Mouse (Mus musculus): ENCODE results near the gene Osbpl3. TPM values are rescaled to one million over a fixed set of nuclear protein-coding genes. Genes with fewer than 3 reads are reported as not detected.
A peak's percentile ranks its signal among the peaks of the same experiment; 100 is the strongest.

Gene Osbpl3
- polyA plus RNA-seq, 1 experiment from 2014 or later, result 9.7 TPM

- H3K4me1 ChIP-seq (ENCODE audit: control insufficient read depth, insufficient read depth, low read length), result no peaks in the 10 kb centered on the region
- H3K36me3 ChIP-seq (ENCODE audit: control insufficient read depth, insufficient read depth, low read length), result no peaks in the 10 kb centered on the region
- DNase-seq (ENCODE audit: low spot score) (no peak), ATAC-seq (ENCODE audit: low read depth) (no peak)
- H3K9me3 ChIP-seq (ENCODE audit: control insufficient read depth, low read length), result no peaks in the 10 kb centered on the region
- H3K27ac ChIP-seq (replicated peaks; ENCODE audit: low read depth, low read length), result no peak overlapping the region
- no peak overlapping the region for H3K4me2 ChIP-seq (ENCODE audit: low read depth, low read length)
- WGBS, result 93% methylated on average over 2 of the region's 2 CpGs
- H3K9ac ChIP-seq (ENCODE audit: low read depth, low read length), result no peak overlapping the region
- H3K27me3 ChIP-seq (replicated peaks; ENCODE audit: control insufficient read depth, insufficient read depth, low read length), result no peaks in the 10 kb centered on the region
- no peak overlapping the region for H3K4me3 ChIP-seq (ENCODE audit: low read depth, low read length)
Measured at GRCm38 (mm10) chr6:50336376-50336775, 119.6 kb downstream of the Osbpl3 start.

- no peak overlapping the region for H3K4me3 ChIP-seq (ENCODE audit: low read depth, low read length)
- 89% methylated on average over 15 of the region's 15 CpGs for WGBS
- no peaks in the 10 kb centered on the region for H3K9me3 ChIP-seq (ENCODE audit: control insufficient read depth, low read length)
- H3K36me3 ChIP-seq (ENCODE audit: control insufficient read depth, insufficient read depth, low read length), result no peaks in the 10 kb centered on the region
- H3K9ac ChIP-seq (ENCODE audit: low read depth, low read length), result no peak overlapping the region
- H3K27me3 ChIP-seq (replicated peaks; ENCODE audit: control insufficient read depth, insufficient read depth, low read length), result no peaks in the 10 kb centered on the region
- ATAC-seq (ENCODE audit: low read depth) (no peak), DNase-seq (ENCODE audit: low spot score) (no peak)
- no peak overlapping the region for H3K4me2 ChIP-seq (ENCODE audit: low read depth, low read length)
- no peaks in the 10 kb centered on the region for H3K4me1 ChIP-seq (ENCODE audit: control insufficient read depth, insufficient read depth, low read length)
- no peak overlapping the region for H3K27ac ChIP-seq (replicated peaks; ENCODE audit: low read depth, low read length)
Measured at GRCm38 (mm10) chr6:50334846-50335821, 120.9 kb downstream of the Osbpl3 start.

GRCm38 (mm10) chr6:50333346-50333745 is 122.7 kb downstream of the Osbpl3 start:
- peaks cover 7% of the 10 kb centered on the region; the same call in 1 of the 2 replicates for H3K4me1 ChIP-seq (ENCODE audit: control insufficient read depth, insufficient read depth, low read length)
- no peaks in the 10 kb centered on the region for H3K9me3 ChIP-seq (ENCODE audit: control insufficient read depth, low read length)
- no peak for ATAC-seq (ENCODE audit: low read depth)
- no peak overlapping the region for H3K27ac ChIP-seq (replicated peaks; ENCODE audit: low read depth, low read length)
- H3K36me3 ChIP-seq (ENCODE audit: control insufficient read depth, insufficient read depth, low read length), result no peaks in the 10 kb centered on the region
- H3K9ac ChIP-seq (ENCODE audit: low read depth, low read length), result no peak overlapping the region
- no peak for DNase-seq (ENCODE audit: low spot score)
- H3K27me3 ChIP-seq (replicated peaks; ENCODE audit: control insufficient read depth, insufficient read depth, low read length), result no peaks in the 10 kb centered on the region
- 90% methylated on average over 6 of the region's 6 CpGs for WGBS
- H3K4me2 ChIP-seq (ENCODE audit: low read depth, low read length), result no peak overlapping the region
- no peak overlapping the region for H3K4me3 ChIP-seq (ENCODE audit: low read depth, low read length)

- no peak for DNase-seq (ENCODE audit: low spot score)
- H3K4me2 ChIP-seq (ENCODE audit: low read depth, low read length), result no peak overlapping the region
- H3K9ac ChIP-seq (ENCODE audit: low read depth, low read length), result no peak overlapping the region
- 89% methylated on average over 2 of the region's 2 CpGs for WGBS
- no peak for ATAC-seq (ENCODE audit: low read depth)
- no peaks in the 10 kb centered on the region for H3K27me3 ChIP-seq (replicated peaks; ENCODE audit: control insufficient read depth, insufficient read depth, low read length)
- no peaks in the 10 kb centered on the region for H3K9me3 ChIP-seq (ENCODE audit: control insufficient read depth, low read length)
- H3K4me3 ChIP-seq (ENCODE audit: low read depth, low read length), result no peak overlapping the region
- H3K36me3 ChIP-seq (ENCODE audit: control insufficient read depth, insufficient read depth, low read length), result 0 out of 2 replicates have a peak, but pooled peaks cover 6% of the 10 kb centered on the region
- H3K27ac ChIP-seq (replicated peaks; ENCODE audit: low read depth, low read length), result no peak overlapping the region
- H3K4me1 ChIP-seq (ENCODE audit: control insufficient read depth, insufficient read depth, low read length), result peaks cover 8% of the 10 kb centered on the region; the same call in 1 of the 2 replicates
Measured at GRCm38 (mm10) chr6:50331477-50331876, 124.5 kb downstream of the Osbpl3 start.

- Histone ChIP-seq H3K4me1 (ENCODE audit: control insufficient read depth, insufficient read depth, low read length) (peaks cover 8% of the 10 kb centered on the region; the same call in 1 of the 2 replicates), H3K4me2 (ENCODE audit: low read depth, low read length) (no peak overlapping the region), H3K27me3 (replicated peaks; ENCODE audit: control insufficient read depth, insufficient read depth, low read length) (no peaks in the 10 kb centered on the region), H3K36me3 (ENCODE audit: control insufficient read depth, insufficient read depth, low read length) (0 out of 2 replicates have a peak, but pooled peaks cover 6% of the 10 kb centered on the region), H3K9ac (ENCODE audit: low read depth, low read length) (no peak overlapping the region), H3K27ac (replicated peaks; ENCODE audit: low read depth, low read length) (no peak overlapping the region), H3K9me3 (ENCODE audit: control insufficient read depth, low read length) (no peaks in the 10 kb centered on the region), H3K4me3 (ENCODE audit: low read depth, low read length) (no peak overlapping the region)
- 81% methylated on average over 8 of the region's 8 CpGs for WGBS
- DNase-seq (ENCODE audit: low spot score) (no peak), ATAC-seq (ENCODE audit: low read depth) (no peak)
Measured at GRCm38 (mm10) chr6:50329380-50329779, 126.6 kb downstream of the Osbpl3 start.

DNA sequence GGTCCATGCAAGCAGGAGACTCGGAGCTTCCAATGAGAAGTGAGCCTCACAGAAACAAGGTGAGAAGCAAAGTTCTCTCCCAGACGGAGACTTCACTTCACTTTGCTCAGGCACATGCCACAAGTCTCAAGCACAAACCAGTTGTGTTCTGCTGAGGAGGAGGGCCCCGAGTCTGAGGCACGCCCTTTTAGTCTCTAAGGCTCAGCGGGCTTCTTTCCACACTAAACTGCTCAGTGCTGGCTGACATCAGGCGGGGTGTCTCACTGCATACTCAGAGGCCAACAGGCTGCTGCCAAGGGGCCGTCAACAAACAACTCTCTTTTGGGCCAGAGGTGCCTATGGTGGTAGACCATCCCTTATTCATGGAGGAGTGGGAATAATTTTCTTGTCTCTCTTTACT is 127.1 kb downstream of the Osbpl3 start:
- H3K4me2 ChIP-seq (ENCODE audit: low read depth, low read length), result no peak overlapping the region
- no peaks in the 10 kb centered on the region for H3K9me3 ChIP-seq (ENCODE audit: control insufficient read depth, low read length)
- peak; percentile 57; the same call in 1 of the 2 replicates for ATAC-seq (ENCODE audit: low read depth)
- 38% methylated on average over 7 of the region's 7 CpGs for WGBS
- H3K9ac ChIP-seq (ENCODE audit: low read depth, low read length), result no peak overlapping the region
- DNase-seq (ENCODE audit: low spot score), result peak; percentile 61
- H3K36me3 ChIP-seq (ENCODE audit: control insufficient read depth, insufficient read depth, low read length), result 0 out of 2 replicates have a peak, but pooled peaks cover 6% of the 10 kb centered on the region
- no peaks in the 10 kb centered on the region for H3K27me3 ChIP-seq (replicated peaks; ENCODE audit: control insufficient read depth, insufficient read depth, low read length)
- H3K4me3 ChIP-seq (ENCODE audit: low read depth, low read length), result no peak overlapping the region
- 0 out of 2 replicates have a peak overlapping the region, but pooled peaks have one; percentile 10 for H3K27ac ChIP-seq (replicated peaks; ENCODE audit: low read depth, low read length)
- peaks cover 8% of the 10 kb centered on the region; the same call in 1 of the 2 replicates for H3K4me1 ChIP-seq (ENCODE audit: control insufficient read depth, insufficient read depth, low read length)

- no peak overlapping the region for H3K4me3 ChIP-seq (ENCODE audit: low read depth, low read length)
- H3K9ac ChIP-seq (ENCODE audit: low read depth, low read length), result no peak overlapping the region
- DNase-seq (ENCODE audit: low spot score) (no peak), ATAC-seq (ENCODE audit: low read depth) (no peak)
- H3K4me2 ChIP-seq (ENCODE audit: low read depth, low read length), result no peak overlapping the region
- no peaks in the 10 kb centered on the region for H3K27me3 ChIP-seq (replicated peaks; ENCODE audit: control insufficient read depth, insufficient read depth, low read length)
- WGBS, result 82% methylated on average over 4 of the region's 4 CpGs
- peaks cover 12% of the 10 kb centered on the region; the same call in 1 of the 2 replicates for H3K4me1 ChIP-seq (ENCODE audit: control insufficient read depth, insufficient read depth, low read length)
- H3K27ac ChIP-seq (replicated peaks; ENCODE audit: low read depth, low read length), result no peak overlapping the region
- H3K9me3 ChIP-seq (ENCODE audit: control insufficient read depth, low read length), result no peaks in the 10 kb centered on the region
- H3K36me3 ChIP-seq (ENCODE audit: control insufficient read depth, insufficient read depth, low read length), result 0 out of 2 replicates have a peak, but pooled peaks cover 6% of the 10 kb centered on the region
Measured at GRCm38 (mm10) chr6:50326192-50326591, 129.8 kb downstream of the Osbpl3 start.

- no peak for ATAC-seq (ENCODE audit: low read depth)
- no peak overlapping the region for H3K9ac ChIP-seq (ENCODE audit: low read depth, low read length)
- H3K9me3 ChIP-seq (ENCODE audit: control insufficient read depth, low read length), result no peaks in the 10 kb centered on the region
- H3K4me3 ChIP-seq (ENCODE audit: low read depth, low read length), result no peak overlapping the region
- peaks cover 12% of the 10 kb centered on the region; the same call in 1 of the 2 replicates for H3K4me1 ChIP-seq (ENCODE audit: control insufficient read depth, insufficient read depth, low read length)
- no peak overlapping the region for H3K27ac ChIP-seq (replicated peaks; ENCODE audit: low read depth, low read length)
- no peaks in the 10 kb centered on the region for H3K27me3 ChIP-seq (replicated peaks; ENCODE audit: control insufficient read depth, insufficient read depth, low read length)
- WGBS, result 76% methylated on average over 9 of the region's 9 CpGs
- no peak for DNase-seq (ENCODE audit: low spot score)
- H3K4me2 ChIP-seq (ENCODE audit: low read depth, low read length), result no peak overlapping the region
- H3K36me3 ChIP-seq (ENCODE audit: control insufficient read depth, insufficient read depth, low read length), result 0 out of 2 replicates have a peak, but pooled peaks cover 11% of the 10 kb centered on the region
Measured at GRCm38 (mm10) chr6:50325485-50325884, 130.5 kb downstream of the Osbpl3 start.
